Mouse (Mus musculus): ENCODE results near the gene Pdcd1lg2. TPM values are rescaled to one million over a fixed set of nuclear protein-coding genes. Genes with fewer than 3 reads are reported as not detected.

Pdcd1lg2 gene
- polyA plus RNA-seq, 1 experiment from 2014 or later, result not detected

GRCm38 (mm10) chr19:29388818-29389217, 21.9 kb upstream of the Pdcd1lg2 start:
- 80% methylated on average over 1 of the region's 1 CpGs for WGBS
- DNase-seq (ENCODE audit: low spot score), result peak; percentile 27
- H3K27ac ChIP-seq, result no peak overlapping the region
- no peak overlapping the region for H3K4me3 ChIP-seq
- H3K9me3 ChIP-seq, result no peaks in the 10 kb centered on the region
- H3K36me3 ChIP-seq, result no peaks in the 10 kb centered on the region
- H3K4me1 ChIP-seq, result no peaks in the 10 kb centered on the region
- H3K27me3 ChIP-seq (ENCODE audit: insufficient read depth, poor library complexity, severe bottlenecking), result no peaks in the 10 kb centered on the region

- H3K9me3 ChIP-seq, result no peaks in the 10 kb centered on the region
- H3K27ac ChIP-seq, result no peak overlapping the region
- no peaks in the 10 kb centered on the region for H3K27me3 ChIP-seq (ENCODE audit: insufficient read depth, poor library complexity, severe bottlenecking)
- no peak for DNase-seq (ENCODE audit: low spot score)
- no peaks in the 10 kb centered on the region for H3K36me3 ChIP-seq
- no peaks in the 10 kb centered on the region for H3K4me1 ChIP-seq
- no peak overlapping the region for H3K4me3 ChIP-seq
- 52% methylated on average over 5 of the region's 5 CpGs for WGBS
Observed at GRCm38 (mm10) chr19:29390483-29390882, 20.2 kb upstream of the Pdcd1lg2 start.

GRCm38 (mm10) chr19:29391279-29391678, 19.4 kb upstream of the Pdcd1lg2 start:
- WGBS, result 67% methylated on average over 4 of the region's 4 CpGs
- Histone ChIP-seq H3K27me3 (ENCODE audit: insufficient read depth, poor library complexity, severe bottlenecking) (no peaks in the 10 kb centered on the region), H3K36me3 (no peaks in the 10 kb centered on the region), H3K4me3 (no peak overlapping the region), H3K27ac (no peak overlapping the region), H3K9me3 (no peaks in the 10 kb centered on the region), H3K4me1 (no peaks in the 10 kb centered on the region)
- DNase-seq (ENCODE audit: low spot score), result no peak

- no peak overlapping the region for H3K4me3 ChIP-seq
- H3K9me3 ChIP-seq, result no peaks in the 10 kb centered on the region
- H3K36me3 ChIP-seq, result no peaks in the 10 kb centered on the region
- H3K4me1 ChIP-seq, result no peaks in the 10 kb centered on the region
- 83% methylated on average over 9 of the region's 9 CpGs for WGBS
- no peak for DNase-seq (ENCODE audit: low spot score)
- H3K27ac ChIP-seq, result no peak overlapping the region
- no peaks in the 10 kb centered on the region for H3K27me3 ChIP-seq (ENCODE audit: insufficient read depth, poor library complexity, severe bottlenecking)
Observed at GRCm38 (mm10) chr19:29393333-29393732, 17.4 kb upstream of the Pdcd1lg2 start.

GRCm38 (mm10) chr19:29394721-29395120, 16.0 kb upstream of the Pdcd1lg2 start:
- DNase-seq (ENCODE audit: low spot score), result no peak
- H3K27ac ChIP-seq, result no peak overlapping the region
- no peaks in the 10 kb centered on the region for H3K9me3 ChIP-seq
- H3K4me3 ChIP-seq, result no peak overlapping the region
- H3K27me3 ChIP-seq (ENCODE audit: insufficient read depth, poor library complexity, severe bottlenecking), result no peaks in the 10 kb centered on the region
- H3K4me1 ChIP-seq, result no peaks in the 10 kb centered on the region
- no peaks in the 10 kb centered on the region for H3K36me3 ChIP-seq
- WGBS, result 89% methylated on average over 2 of the region's 2 CpGs

GRCm38 (mm10) chr19:29396353-29396752, 14.4 kb upstream of the Pdcd1lg2 start:
- Histone ChIP-seq H3K4me3 (no peak overlapping the region), H3K36me3 (no peaks in the 10 kb centered on the region), H3K9me3 (no peaks in the 10 kb centered on the region), H3K27me3 (ENCODE audit: insufficient read depth, poor library complexity, severe bottlenecking) (no peaks in the 10 kb centered on the region), H3K4me1 (no peaks in the 10 kb centered on the region), H3K27ac (no peak overlapping the region)
- WGBS, result 59% methylated on average over 1 of the region's 1 CpGs
- DNase-seq (ENCODE audit: low spot score), result no peak

- no peaks in the 10 kb centered on the region for H3K36me3 ChIP-seq
- no peak overlapping the region for H3K4me3 ChIP-seq
- no peaks in the 10 kb centered on the region for H3K4me1 ChIP-seq
- WGBS, result 90% methylated on average over 4 of the region's 4 CpGs
- H3K27ac ChIP-seq, result no peak overlapping the region
- peak; percentile 50 for DNase-seq (ENCODE audit: low spot score)
- no peaks in the 10 kb centered on the region for H3K9me3 ChIP-seq
- H3K27me3 ChIP-seq (ENCODE audit: insufficient read depth, poor library complexity, severe bottlenecking), result no peaks in the 10 kb centered on the region
Observed at GRCm38 (mm10) chr19:29399786-29400185, 10.9 kb upstream of the Pdcd1lg2 start.

GRCm38 (mm10) chr19:29400466-29400865, 10.3 kb upstream of the Pdcd1lg2 start:
- H3K9me3 ChIP-seq, result no peaks in the 10 kb centered on the region
- no peak overlapping the region for H3K4me3 ChIP-seq
- DNase-seq (ENCODE audit: low spot score), result peak; percentile 55
- no peaks in the 10 kb centered on the region for H3K27me3 ChIP-seq (ENCODE audit: insufficient read depth, poor library complexity, severe bottlenecking)
- H3K36me3 ChIP-seq, result no peaks in the 10 kb centered on the region
- no peak overlapping the region for H3K27ac ChIP-seq
- 63% methylated on average over 3 of the region's 3 CpGs for WGBS
- H3K4me1 ChIP-seq, result no peaks in the 10 kb centered on the region

GRCm38 (mm10) chr19:29402621-29403020, 8.1 kb upstream of the Pdcd1lg2 start:
- no peak for DNase-seq (ENCODE audit: low spot score)
- H3K27ac ChIP-seq, result no peak overlapping the region
- no peaks in the 10 kb centered on the region for H3K4me1 ChIP-seq
- WGBS, result 87% methylated on average over 4 of the region's 4 CpGs
- H3K4me3 ChIP-seq, result no peak overlapping the region
- H3K36me3 ChIP-seq, result no peaks in the 10 kb centered on the region
- H3K27me3 ChIP-seq (ENCODE audit: insufficient read depth, poor library complexity, severe bottlenecking), result no peaks in the 10 kb centered on the region
- H3K9me3 ChIP-seq, result no peaks in the 10 kb centered on the region

GRCm38 (mm10) chr19:29403251-29403650, 7.5 kb upstream of the Pdcd1lg2 start:
- no peaks in the 10 kb centered on the region for H3K9me3 ChIP-seq
- H3K4me3 ChIP-seq, result no peak overlapping the region
- H3K36me3 ChIP-seq, result no peaks in the 10 kb centered on the region
- H3K27me3 ChIP-seq (ENCODE audit: insufficient read depth, poor library complexity, severe bottlenecking), result no peaks in the 10 kb centered on the region
- DNase-seq (ENCODE audit: low spot score), result no peak
- H3K4me1 ChIP-seq, result 0 out of 2 replicates have a peak, but pooled peaks cover 3% of the 10 kb centered on the region
- WGBS, result 89% methylated on average over 4 of the region's 4 CpGs
- H3K27ac ChIP-seq, result no peak overlapping the region

GRCm38 (mm10) chr19:29405388-29405787, 5.3 kb upstream of the Pdcd1lg2 start:
- no peak overlapping the region for H3K27ac ChIP-seq
- no peaks in the 10 kb centered on the region for H3K36me3 ChIP-seq
- 41% methylated on average over 2 of the region's 2 CpGs for WGBS
- H3K4me1 ChIP-seq, result 0 out of 2 replicates have a peak, but pooled peaks cover 3% of the 10 kb centered on the region
- no peaks in the 10 kb centered on the region for H3K9me3 ChIP-seq
- DNase-seq (ENCODE audit: low spot score), result no peak
- no peak overlapping the region for H3K4me3 ChIP-seq
- H3K27me3 ChIP-seq (ENCODE audit: insufficient read depth, poor library complexity, severe bottlenecking), result no peaks in the 10 kb centered on the region

GRCm38 (mm10) chr19:29406042-29407017, 4.4 kb upstream of the Pdcd1lg2 start:
- Histone ChIP-seq H3K27me3 (ENCODE audit: insufficient read depth, poor library complexity, severe bottlenecking) (no peaks in the 10 kb centered on the region), H3K36me3 (no peaks in the 10 kb centered on the region), H3K9me3 (no peaks in the 10 kb centered on the region), H3K4me1 (0 out of 2 replicates have a peak, but pooled peaks cover 3% of the 10 kb centered on the region), H3K4me3 (no peak overlapping the region), H3K27ac (no peak overlapping the region)
- DNase-seq (ENCODE audit: low spot score), result no peak
- WGBS, result 79% methylated on average over 18 of the region's 18 CpGs
